ENCODE assay signal across 22 mouse cellular contexts in the genomic region with DNA sequence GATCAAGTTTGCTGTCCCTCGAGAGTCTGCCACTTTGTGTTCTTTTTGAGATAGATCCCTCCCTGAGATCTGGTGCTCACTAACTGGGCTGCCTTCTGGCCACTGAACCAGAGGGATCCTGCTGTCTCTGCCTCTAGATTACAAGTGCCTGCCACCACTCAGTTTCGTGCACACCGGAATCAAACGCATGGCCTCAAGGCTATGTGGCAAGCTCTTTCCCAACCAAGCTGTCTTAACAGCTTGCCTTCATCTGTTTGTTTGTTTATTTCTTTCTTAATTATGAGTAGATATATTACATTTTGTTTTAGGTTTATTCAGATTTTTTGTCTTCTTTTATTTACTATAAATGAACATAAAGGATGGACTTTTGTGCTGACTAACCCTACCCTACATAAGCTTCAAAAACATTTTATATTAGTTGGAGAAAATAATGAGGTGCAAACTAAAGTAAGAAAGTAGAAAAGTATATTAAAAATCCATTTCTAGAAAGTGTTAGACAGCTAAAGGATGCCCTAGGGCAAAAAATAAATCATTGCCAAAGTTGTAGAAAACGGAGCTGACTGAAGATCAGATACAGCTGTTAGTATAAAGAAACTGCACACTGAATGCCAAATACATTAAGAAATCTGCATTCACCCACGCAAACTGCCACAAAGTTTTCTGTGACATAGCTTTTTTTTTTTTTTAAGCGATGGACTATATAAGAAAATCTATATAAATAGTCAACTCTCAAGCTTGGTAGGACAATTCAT. TPM values are rescaled to one million over a fixed set of nuclear protein-coding genes. Genes with fewer than 3 reads are reported as not detected.
DNase-seq lines count a peak whose midpoint lies in the region; ATAC-seq and TF ChIP-seq lines count a peak whose summit lies in the region.
"Had no signal": no experiment of that assay in that cellular context is flagged by ENCODE, and none has a peak within 500 bp of the region (broad histone marks: within the 10 kb centered on the region; RNA-seq: fewer than 3 reads in every experiment).

No protein-coding gene starts in this region.

- intact Hi-C loops in left cerebral cortex, postnatal 10 days (cut with DNase I) = no loop called here

- no peak for TF ChIP-seq CTCF in lung, adult 2 months (IDR thresholded peaks at IDR 0.05; ENCODE audit: insufficient read depth, low read length)

- WGBS in embryonic facial prominence, embryonic 14.5 days = 60% methylated on average over 7 of the region's 7 CpGs
- WGBS in embryonic facial prominence, embryonic 10.5 days = 88% methylated on average over 7 of the region's 7 CpGs
- 48% methylated on average over 7 of the region's 7 CpGs for WGBS in lung, embryonic 16.5 days
- WGBS in lung, adult 2 months = 67% methylated on average over 7 of the region's 7 CpGs

- no peak overlapping the region for H3K9ac ChIP-seq in embryonic facial prominence, embryonic 14.5 days (ENCODE audit: low read depth, low read length)
- no peak overlapping the region for H3K9ac ChIP-seq in lung, embryonic 16.5 days (ENCODE audit: low read length)
- H3K9ac ChIP-seq: embryonic facial prominence, embryonic 12.5 days; forebrain, embryonic 13.5 days; forebrain, postnatal 0 days; heart, embryonic 12.5 days; hindbrain, embryonic 14.5 days had no signal

- no peaks in the 10 kb centered on the region for H3K36me3 ChIP-seq in embryonic facial prominence, embryonic 14.5 days (ENCODE audit: control insufficient read depth, insufficient read depth, low read length)
- H3K36me3 ChIP-seq in embryonic facial prominence, embryonic 10.5 days (replicated peaks) = no peaks in the 10 kb centered on the region
- no peaks in the 10 kb centered on the region for H3K36me3 ChIP-seq in lung, embryonic 16.5 days (ENCODE audit: control insufficient read depth, insufficient read depth, low read length)
- H3K36me3 ChIP-seq: embryonic facial prominence, embryonic 12.5 days; heart, embryonic 12.5 days; hindbrain, embryonic 10.5 days had no signal

- no peak for TF ChIP-seq POLR2A in lung, adult 2 months (IDR thresholded peaks at IDR 0.05; ENCODE audit: borderline replicate concordance, extremely low read depth, low read depth, low read length)

- ATAC-seq in embryonic facial prominence, embryonic 14.5 days (ENCODE audit: low read depth) = no peak
- peak; percentile 95 for ATAC-seq in lung, embryonic 16.5 days (ENCODE audit: low read depth)
- ATAC-seq: CD4-positive, CD25-positive, alpha-beta regulatory T cell, adult 4 months; forebrain, embryonic 13.5 days; forebrain, postnatal 0 days had no signal

- DNase-seq in embryonic facial prominence, embryonic 14.5 days (ENCODE audit: low spot score) = peak; percentile 15
- no peak for DNase-seq in embryonic facial prominence, embryonic 10.5 days (ENCODE audit: low spot score)
- no peak for DNase-seq in lung, adult 2 months
- DNase-seq in lung, postnatal 36 days = peak; percentile 10
- no peak for DNase-seq in left cerebral cortex, postnatal 10 days (ENCODE audit: extremely low spot score in 1 of 2, low spot score in 2 of 2)
- DNase-seq in right cerebral cortex, postnatal 25 days = no peak
- DNase-seq: adrenal gland, adult 8-10 months; B cell, adult 2 months; cerebellum, adult 2 months; cerebellum, postnatal 14 days; embryo, embryonic 11 days; forebrain, postnatal 0 days; gastrocnemius, adult 2 months; gastrocnemius, postnatal 25 days had no signal

- H3K27me3 ChIP-seq in embryonic facial prominence, embryonic 14.5 days (replicated peaks; ENCODE audit: control insufficient read depth, insufficient read depth, low read length) = no peaks in the 10 kb centered on the region
- H3K27me3 ChIP-seq in embryonic facial prominence, embryonic 10.5 days (replicated peaks; ENCODE audit: low read depth, poor library complexity, severe bottlenecking) = no peaks in the 10 kb centered on the region
- peaks cover 4% of the 10 kb centered on the region; the same call in 1 of the 2 replicates for H3K27me3 ChIP-seq in lung, embryonic 16.5 days (ENCODE audit: control insufficient read depth, insufficient read depth, low read depth, low read length)
- H3K27me3 ChIP-seq: embryonic facial prominence, embryonic 12.5 days; forebrain, embryonic 13.5 days; heart, embryonic 12.5 days had no signal

- no peak overlapping the region for H3K27ac ChIP-seq in embryonic facial prominence, embryonic 14.5 days (replicated peaks; ENCODE audit: low read depth, low read length)
- H3K27ac ChIP-seq in embryonic facial prominence, embryonic 10.5 days (replicated peaks) = no peak overlapping the region
- H3K27ac ChIP-seq in lung, embryonic 16.5 days (ENCODE audit: low read length) = no peak overlapping the region
- H3K27ac ChIP-seq: embryonic facial prominence, embryonic 12.5 days; forebrain, embryonic 13.5 days; gastrocnemius, adult 2 months; hindbrain, embryonic 10.5 days; hindbrain, embryonic 14.5 days had no signal

- H3K4me1 ChIP-seq in embryonic facial prominence, embryonic 14.5 days (ENCODE audit: control insufficient read depth, insufficient read depth, low read length) = no peaks in the 10 kb centered on the region
- no peaks in the 10 kb centered on the region for H3K4me1 ChIP-seq in embryonic facial prominence, embryonic 10.5 days
- no peaks in the 10 kb centered on the region for H3K4me1 ChIP-seq in lung, embryonic 16.5 days (replicated peaks; ENCODE audit: control insufficient read depth, insufficient read depth, low read length)
- H3K4me1 ChIP-seq in lung, adult 2 months (ENCODE audit: control insufficient read depth, insufficient read depth, low read length) = no peaks in the 10 kb centered on the region
- H3K4me1 ChIP-seq: embryonic facial prominence, embryonic 12.5 days; forebrain, embryonic 13.5 days; heart, embryonic 12.5 days; hindbrain, embryonic 10.5 days had no signal

- no peaks in the 10 kb centered on the region for H3K9me3 ChIP-seq in embryonic facial prominence, embryonic 14.5 days (ENCODE audit: control insufficient read depth, low read length)
- H3K9me3 ChIP-seq in embryonic facial prominence, embryonic 10.5 days = no peaks in the 10 kb centered on the region
- H3K9me3 ChIP-seq in lung, embryonic 16.5 days (ENCODE audit: control insufficient read depth, low read length) = no peaks in the 10 kb centered on the region
- H3K9me3 ChIP-seq: embryonic facial prominence, embryonic 12.5 days; forebrain, embryonic 13.5 days; G1E; heart, embryonic 12.5 days; hindbrain, embryonic 10.5 days had no signal

- no peak overlapping the region for H3K4me3 ChIP-seq in embryonic facial prominence, embryonic 14.5 days (ENCODE audit: low read depth, low read length)
- H3K4me3 ChIP-seq in embryonic facial prominence, embryonic 10.5 days = no peak overlapping the region
- no peak overlapping the region for H3K4me3 ChIP-seq in lung, embryonic 16.5 days (ENCODE audit: low read length)
- H3K4me3 ChIP-seq in lung, adult 2 months (replicated peaks; ENCODE audit: extremely low read depth, low read depth, low read length) = no peak overlapping the region
- H3K4me3 ChIP-seq: embryonic facial prominence, embryonic 12.5 days; forebrain, embryonic 13.5 days; gastrocnemius, adult 2 months; heart, embryonic 12.5 days; hindbrain, embryonic 10.5 days had no signal

- H3K4me2 ChIP-seq in embryonic facial prominence, embryonic 14.5 days (ENCODE audit: low read depth, low read length) = no peak overlapping the region
- peak overlapping the region; percentile 17; the same call in 1 of the 2 replicates for H3K4me2 ChIP-seq in lung, embryonic 16.5 days (ENCODE audit: low read depth, low read length)
- H3K4me2 ChIP-seq: embryonic facial prominence, embryonic 12.5 days; forebrain, embryonic 13.5 days; heart, embryonic 12.5 days; hindbrain, embryonic 14.5 days had no signal

RNA-seq across cellular contexts. Expression of a gene that starts 34.4 kb away (rescaled TPM):
- 56.4 and 58.4 TPM in 2 replicates for polyA plus RNA-seq in embryonic facial prominence, embryonic 14.5 days (2014; fragmentation: Nextera tagmentation; extraction: Ambion mirVana)
- 55.6 and 57.6 TPM in 2 replicates for polyA plus RNA-seq in embryonic facial prominence, embryonic 10.5 days (2016; fragmentation: Nextera tagmentation; extraction: Ambion mirVana)
- polyA plus RNA-seq in lung, embryonic 16.5 days (2015; fragmentation: Nextera tagmentation; extraction: Ambion mirVana) = 56.0 and 59.4 TPM in 2 replicates
- polyA plus RNA-seq in lung, adult 2 months (2012; rRNA removed) = 5.1 and 5.9 TPM in 2 replicates
- total RNA-seq in left cerebral cortex, postnatal 10 days (2021) = 10 to 100 TPM; 16.9 to 17.7 TPM

RNA-seq across cellular contexts. Expression of a gene that starts 34.7 kb away (rescaled TPM):
- 11.2 and 15.2 TPM in 2 replicates for polyA plus RNA-seq in embryonic facial prominence, embryonic 14.5 days (2014; fragmentation: Nextera tagmentation; extraction: Ambion mirVana)
- 13.1 and 13.9 TPM in 2 replicates for polyA plus RNA-seq in embryonic facial prominence, embryonic 10.5 days (2016; fragmentation: Nextera tagmentation; extraction: Ambion mirVana)
- polyA plus RNA-seq in lung, embryonic 16.5 days (2015; fragmentation: Nextera tagmentation; extraction: Ambion mirVana) = 11.5 and 13.4 TPM in 2 replicates
- 4.8 and 5.3 TPM in 2 replicates for polyA plus RNA-seq in lung, adult 2 months (2012; rRNA removed)
- 10 to 100 TPM in 1 of 2 experiments, 1 to 10 TPM in 1; 7.4 to 10.5 TPM for total RNA-seq in left cerebral cortex, postnatal 10 days (2021)

Comparison
In these comparisons a context has a peak if more than half of its experiments do, and no peak if none do; other contexts are left out.
1. DNase-seq: peak in embryonic facial prominence, embryonic 14.5 days (single experiment) and lung, postnatal 36 days (single experiment); none in embryonic facial prominence, embryonic 10.5 days (single experiment), lung, adult 2 months (single experiment), left cerebral cortex, postnatal 10 days (0 of 2) and right cerebral cortex, postnatal 25 days (single experiment).